In genomic region chr17:14387261-14387660, GRCm38 (mm10) we compare ENCODE assay signal across 17 mouse cellular contexts.
DNase-seq lines count a peak whose midpoint lies in the region; ATAC-seq and TF ChIP-seq lines count a peak whose summit lies in the region.
"Had no signal": no experiment of that assay in that cellular context is flagged by ENCODE, and none has a peak within 500 bp of the region (broad histone marks: within the 10 kb centered on the region; RNA-seq: fewer than 3 reads in every experiment).

No protein-coding gene starts in this region.

- ATAC-seq in lung, embryonic 14.5 days (ENCODE audit: insufficient read depth) = no peak
- peak; percentile 41 for ATAC-seq in limb, embryonic 13.5 days (ENCODE audit: low FRiP score, low read depth)
- no peak for ATAC-seq in forebrain, embryonic 16.5 days
- ATAC-seq: forebrain, embryonic 14.5 days; hindbrain, embryonic 16.5 days had no signal

- no peaks in the 10 kb centered on the region for H3K27me3 ChIP-seq in lung, embryonic 14.5 days (ENCODE audit: insufficient read depth, low read length)
- 0 out of 2 replicates have a peak, but pooled peaks cover under 1% of the 10 kb centered on the region for H3K27me3 ChIP-seq in limb, embryonic 13.5 days
- H3K27me3 ChIP-seq in forebrain, embryonic 16.5 days (replicated peaks; ENCODE audit: control insufficient read depth, insufficient read depth, low read length) = no peaks in the 10 kb centered on the region

- peak; percentile 21 for DNase-seq in lung, embryonic 14.5 days
- no peak for DNase-seq in lung, adult 18-20 months
- DNase-seq in brain, embryonic 14.5 days (ENCODE audit: low read depth) = peak; percentile 31
- DNase-seq in retina, postnatal 7 days (ENCODE audit: low read depth, low spot score) = peak; percentile 43
- DNase-seq: adrenal gland, adult 2 months; adrenal gland, postnatal 25 days; cerebellum, adult 2 months; embryo, embryonic 11 days; gastrocnemius, postnatal 36 days; heart, adult 11 months; heart, postnatal 36 days had no signal

- no peak for TF ChIP-seq CTCF in lung, embryonic 14.5 days (IDR thresholded peaks at IDR 0.05; ENCODE audit: low read depth)
- no peak for TF ChIP-seq CTCF in brain, embryonic 14.5 days (IDR thresholded peaks at IDR 0.05; ENCODE audit: borderline replicate concordance, extremely low read depth, insufficient read depth, insufficient read length)

- H3K4me2 ChIP-seq in lung, embryonic 14.5 days = no peak overlapping the region
- peak overlapping the region; percentile 25; the same call in 1 of the 2 replicates for H3K4me2 ChIP-seq in limb, embryonic 13.5 days (replicated peaks)
- no peak overlapping the region for H3K4me2 ChIP-seq in forebrain, embryonic 16.5 days (ENCODE audit: low read length)
- H3K4me2 ChIP-seq: embryonic facial prominence, embryonic 12.5 days; heart, embryonic 13.5 days had no signal

- no peaks in the 10 kb centered on the region for H3K9me3 ChIP-seq in lung, embryonic 14.5 days (ENCODE audit: low read depth, low read length)
- H3K9me3 ChIP-seq in limb, embryonic 13.5 days = no peaks in the 10 kb centered on the region
- no peaks in the 10 kb centered on the region for H3K9me3 ChIP-seq in forebrain, embryonic 16.5 days (ENCODE audit: control insufficient read depth, low read length)
- H3K9me3 ChIP-seq: embryonic facial prominence, embryonic 12.5 days; heart, embryonic 13.5 days had no signal

- 0 out of 2 replicates have a peak, but pooled peaks cover 3% of the 10 kb centered on the region for H3K4me1 ChIP-seq in lung, embryonic 14.5 days (ENCODE audit: insufficient read depth)
- H3K4me1 ChIP-seq in limb, embryonic 13.5 days = peaks cover 34% of the 10 kb centered on the region
- no peaks in the 10 kb centered on the region for H3K4me1 ChIP-seq in forebrain, embryonic 16.5 days (replicated peaks; ENCODE audit: control insufficient read depth, insufficient read depth, low read length)

- no peak for TF ChIP-seq POLR2A in brain, embryonic 14.5 days (IDR thresholded peaks at IDR 0.05; ENCODE audit: borderline replicate concordance, extremely low read depth, insufficient read depth, insufficient read length, poor library complexity, severe bottlenecking)

- no peak overlapping the region for H3K4me3 ChIP-seq in lung, embryonic 14.5 days (ENCODE audit: low read depth, low read length)
- H3K4me3 ChIP-seq in limb, embryonic 13.5 days = no peak overlapping the region
- H3K4me3 ChIP-seq in forebrain, embryonic 16.5 days (replicated peaks; ENCODE audit: low read length) = no peak overlapping the region
- H3K4me3 ChIP-seq: embryonic facial prominence, embryonic 12.5 days; heart, embryonic 13.5 days had no signal

- 34% methylated on average over 6 of the region's 6 CpGs for WGBS in lung, embryonic 14.5 days
- WGBS in limb, embryonic 13.5 days = 13% methylated on average over 6 of the region's 6 CpGs
- 44% methylated on average over 6 of the region's 6 CpGs for WGBS in forebrain, embryonic 16.5 days

- H3K27ac ChIP-seq in lung, embryonic 14.5 days (ENCODE audit: low read depth) = no peak overlapping the region
- peak overlapping the region; percentile 75; the same call in 1 of the 2 replicates for H3K27ac ChIP-seq in limb, embryonic 13.5 days
- H3K27ac ChIP-seq in forebrain, embryonic 16.5 days (ENCODE audit: low read length) = no peak overlapping the region

- no peak overlapping the region for H3K9ac ChIP-seq in lung, embryonic 14.5 days
- no peak overlapping the region; the same call in 1 of the 2 replicates for H3K9ac ChIP-seq in limb, embryonic 13.5 days
- H3K9ac ChIP-seq in forebrain, embryonic 16.5 days (replicated peaks; ENCODE audit: low read depth, low read length) = no peak overlapping the region
- H3K9ac ChIP-seq: embryonic facial prominence, embryonic 12.5 days; heart, embryonic 13.5 days had no signal

- H3K36me3 ChIP-seq in lung, embryonic 14.5 days (ENCODE audit: insufficient read depth) = no peaks in the 10 kb centered on the region
- H3K36me3 ChIP-seq in limb, embryonic 13.5 days = peaks cover 4% of the 10 kb centered on the region; the same call in 1 of the 2 replicates
- no peaks in the 10 kb centered on the region for H3K36me3 ChIP-seq in forebrain, embryonic 16.5 days (ENCODE audit: control insufficient read depth, insufficient read depth)
- H3K36me3 ChIP-seq: embryonic facial prominence, embryonic 12.5 days; heart, embryonic 13.5 days had no signal

Comparison
In these comparisons a context has a peak if more than half of its experiments do, and no peak if none do; other contexts are left out.
1. DNase-seq: peak in lung, embryonic 14.5 days (single experiment), brain, embryonic 14.5 days (single experiment) and retina, postnatal 7 days (single experiment); none in lung, adult 18-20 months (0 of 2).